Mouse (Mus musculus) liver (tissue): ENCODE measurements around the gene Psme1.

ENCODE experiments used
- DNase-seq: peaks from one replicate; pipeline ENCODE4 v3.0.0-alpha.2; 2020; ENCODE audit warnings: mixed read lengths

Psme1 gene

DNA sequence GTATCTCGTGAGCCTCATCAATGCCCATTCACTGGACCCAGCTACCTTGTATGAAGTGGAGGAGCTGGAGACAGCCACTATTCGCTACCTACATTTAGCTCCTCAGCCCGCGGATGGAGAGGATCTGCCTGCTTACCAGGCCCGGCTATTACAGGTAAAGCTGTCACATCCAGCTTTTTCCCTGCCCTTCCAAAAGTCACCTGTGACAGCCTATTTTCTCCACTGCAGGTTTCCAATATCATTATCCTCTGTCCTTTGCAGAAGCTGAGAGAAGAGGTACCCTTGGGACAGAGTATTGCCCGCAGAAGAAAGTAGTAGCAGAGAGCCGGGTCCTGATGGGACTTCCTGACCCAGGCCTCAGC lies 25.3 kb downstream of the Psme1 start, which contains the start of gene Irf9:
TSS of gene Irf9 (plus strand) at position 301 of the 362 bp plus-strand sequence.
- no peak for DNase-seq

DNA sequence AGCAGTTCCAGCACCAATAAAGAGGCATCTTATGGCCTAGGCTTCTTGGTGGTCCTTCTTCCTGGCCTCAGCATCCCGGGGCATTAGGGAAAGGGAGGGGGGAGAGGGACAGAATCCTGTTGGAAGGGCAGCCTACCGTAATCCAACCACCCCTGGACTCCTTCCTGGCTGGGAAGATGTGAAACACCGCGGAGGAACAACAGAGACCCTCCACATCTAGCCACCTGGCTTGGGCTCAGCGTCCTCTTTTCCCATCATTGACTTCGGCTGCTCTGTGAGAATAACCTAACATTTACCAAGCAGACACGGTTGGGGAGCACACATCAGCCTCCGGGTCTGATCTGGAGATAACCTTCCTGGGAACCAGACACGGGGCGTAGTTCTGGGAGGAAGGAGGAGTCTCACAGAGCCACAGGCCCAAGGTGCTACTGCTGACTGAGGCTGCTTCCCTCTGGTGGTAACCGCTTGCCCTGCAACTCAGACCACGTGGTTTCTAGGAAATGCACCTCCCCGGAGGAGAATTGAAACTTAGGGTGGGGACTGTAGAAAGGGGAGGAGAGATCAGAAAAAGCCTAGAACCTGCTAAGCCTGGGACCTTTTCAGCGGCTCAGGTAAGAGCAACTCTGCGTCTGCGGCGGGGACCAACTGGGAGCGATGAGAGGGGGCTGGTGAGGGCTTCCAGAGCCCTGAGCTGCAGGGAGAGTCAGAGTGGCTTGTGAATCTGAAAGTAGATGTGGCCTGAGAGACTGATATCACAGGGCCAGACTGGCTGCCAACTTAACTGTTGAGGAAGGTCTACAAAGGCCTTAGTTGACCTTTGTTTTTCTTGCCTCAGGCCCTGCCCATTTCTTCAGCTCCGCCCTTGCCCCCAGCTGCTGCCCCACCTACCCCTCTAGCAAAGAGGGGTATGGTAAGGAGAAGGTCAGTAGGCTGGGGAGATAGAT lies 26.0 kb downstream of the Psme1 start:
- peak; percentile 95 for DNase-seq

GRCm38 (mm10) chr14:55604823-55605222 lies 26.9 kb downstream of the Psme1 start:
- DNase-seq: no peak

DNA sequence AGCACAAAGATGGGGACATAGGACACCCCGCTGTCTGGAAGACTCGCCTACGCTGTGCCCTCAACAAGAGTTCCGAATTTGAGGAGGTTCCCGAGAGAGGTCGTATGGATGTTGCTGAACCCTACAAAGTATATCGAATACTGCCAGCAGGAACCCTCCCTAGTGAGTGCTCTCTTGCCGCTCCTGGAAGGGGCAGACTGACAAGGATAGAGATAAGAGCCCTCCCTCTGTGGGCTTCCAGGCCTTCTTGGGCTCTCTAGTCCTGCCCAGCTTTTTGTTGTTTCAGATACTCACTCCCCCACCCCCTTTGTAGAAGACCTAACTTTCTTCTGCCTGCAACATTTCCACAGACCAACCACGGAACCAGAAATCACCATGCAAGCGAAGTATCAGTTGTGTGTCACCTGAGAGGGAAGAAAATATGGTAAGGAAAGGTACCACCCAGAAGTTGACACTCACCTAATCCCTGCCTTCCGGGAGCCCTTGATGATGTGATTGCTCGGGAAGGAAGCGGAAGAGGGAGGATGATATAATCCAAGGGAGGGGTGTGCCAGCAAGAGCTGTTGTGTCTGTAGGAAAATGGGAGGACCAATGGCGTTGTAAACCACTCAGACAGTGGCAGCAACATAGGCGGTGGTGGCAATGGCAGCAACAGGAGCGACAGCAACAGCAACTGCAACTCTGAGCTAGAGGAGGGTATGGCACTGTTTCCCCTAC lies 28.0 kb downstream of the Psme1 start:
- peak; percentile 61 for DNase-seq

- no peak for DNase-seq
Observed at GRCm38 (mm10) chr14:55608339-55608738, 30.4 kb downstream of the Psme1 start.

- DNase-seq: no peak
Observed at GRCm38 (mm10) chr14:55613346-55613745, 35.4 kb downstream of the Psme1 start.

- peak; percentile 61 for DNase-seq
Observed at GRCm38 (mm10) chr14:55614565-55615178, 36.7 kb downstream of the Psme1 start.

- no peak for DNase-seq
Observed at GRCm38 (mm10) chr14:55615876-55616275, 38.0 kb downstream of the Psme1 start.

- no peak for DNase-seq
Observed at GRCm38 (mm10) chr14:55616844-55617243, 38.9 kb downstream of the Psme1 start.

DNA sequence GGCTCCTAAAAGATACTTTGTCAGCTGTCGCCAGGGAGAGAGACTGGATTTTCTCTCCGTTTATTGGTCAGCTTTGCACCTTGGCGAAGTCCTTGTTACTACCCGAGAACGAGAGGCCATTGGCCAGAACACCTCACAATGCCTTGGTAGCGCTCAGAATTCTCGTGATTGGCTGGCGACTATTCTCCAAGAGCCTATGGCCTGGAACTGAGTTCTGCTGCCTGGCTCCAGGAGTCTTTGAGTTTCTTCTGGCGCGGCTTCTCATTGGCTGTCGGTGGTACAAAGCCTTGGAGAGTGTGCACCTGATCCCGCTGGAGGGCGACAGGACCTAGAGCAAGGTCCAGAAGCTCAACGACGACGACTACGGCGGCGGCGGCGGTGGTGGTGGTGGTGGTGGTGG lies 39.9 kb downstream of the Psme1 start, which contains the start of gene Rec8:
TSS of gene Rec8 (plus strand) at position 216 of the 400 bp plus-strand sequence.
- DNase-seq: peak; percentile 75

DNA sequence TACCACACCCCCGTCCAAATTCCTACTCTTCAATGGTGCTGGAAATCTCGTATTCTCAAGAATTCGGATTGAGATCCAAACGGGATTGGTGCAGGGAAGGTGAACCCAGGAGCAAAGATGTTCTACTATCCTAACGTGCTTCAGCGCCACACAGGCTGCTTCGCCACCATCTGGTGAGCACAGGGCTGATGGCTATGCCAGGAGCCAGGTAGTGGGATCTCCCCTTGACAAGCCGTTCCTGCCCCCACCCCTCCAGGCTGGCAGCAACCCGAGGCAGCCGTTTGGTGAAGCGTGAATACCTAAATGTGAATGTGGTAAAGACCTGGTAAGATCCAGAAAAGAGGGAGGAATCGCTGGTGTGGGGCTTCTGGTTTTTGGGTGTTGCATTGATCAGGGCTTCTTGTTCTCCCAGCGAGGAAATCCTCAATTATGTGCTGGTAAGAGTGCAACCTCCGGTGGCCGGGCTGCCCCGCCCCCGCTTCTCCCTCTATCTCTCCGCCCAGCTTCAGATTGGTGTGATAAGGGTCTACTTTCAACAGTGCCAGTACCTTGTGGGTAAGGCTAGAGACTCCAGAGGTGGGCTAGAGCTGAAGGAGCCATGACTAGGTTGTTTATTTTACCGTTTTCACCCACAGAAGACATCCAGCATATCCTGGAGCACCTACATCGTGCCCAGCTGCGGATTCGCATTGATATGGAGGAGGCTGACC lies 40.7 kb downstream of the Psme1 start:
- peak; percentile 75 for DNase-seq

- peak; percentile 29 for DNase-seq
Observed at GRCm38 (mm10) chr14:55628077-55628827, 50.3 kb downstream of the Psme1 start.

- peak; percentile 68 for DNase-seq
Observed at GRCm38 (mm10) chr14:55629312-55629711, 51.4 kb downstream of the Psme1 start.
